Mouse (Mus musculus) hindbrain, embryonic 13.5 days (tissue): ENCODE measurements around the gene 4930470P17Rik. TPM values are rescaled to one million over a fixed set of nuclear protein-coding genes. Genes with fewer than 3 reads are reported as not detected.

Experiments used
- ATAC-seq: fragments of 200-750 bp; cut with Nextera tagmentation; 2 replicates; pipeline ENCODE4 v1.8.0; 2017; ENCODE audit warnings: moderate TSS enrichment; ENCODE audit not compliant: low FRiP score
- H3K27ac ChIP-seq: fragments of 300-500 bp; sonication (generic); 2 replicates; pipeline ENCODE4 v1.5.1; 2015; ENCODE audit warnings: inconsistent platforms, mild to moderate bottlenecking, moderate library complexity
- H3K27me3 ChIP-seq: fragments of 300-500 bp; sonication (generic); 2 replicates; pipeline ENCODE4 v1.6.1; 2015; ENCODE audit warnings: mild to moderate bottlenecking, inconsistent platforms
- H3K36me3 ChIP-seq: fragments of 300-500 bp; sonication (generic); 2 replicates; pipeline ENCODE4 v1.6.1; 2015; ENCODE audit warnings: mild to moderate bottlenecking, inconsistent platforms
- H3K4me1 ChIP-seq: fragments of 300-500 bp; sonication (generic); replicated peaks from 2 replicates; pipeline ENCODE4 v1.6.1; 2015; ENCODE audit warnings: inconsistent platforms
- H3K4me2 ChIP-seq: fragments of 300-500 bp; sonication (generic); 2 replicates; pipeline ENCODE4 v1.6.1; 2015; ENCODE audit warnings: inconsistent platforms, mild to moderate bottlenecking, moderate library complexity
- H3K4me3 ChIP-seq: fragments of 300-500 bp; sonication (generic); 2 replicates; pipeline ENCODE4 v1.5.1; 2015; ENCODE audit warnings: mild to moderate bottlenecking, inconsistent platforms
- H3K9ac ChIP-seq: fragments of 300-500 bp; sonication (generic); 2 replicates; pipeline ENCODE4 v1.6.1; 2015; ENCODE audit warnings: mild to moderate bottlenecking, inconsistent platforms
- H3K9me3 ChIP-seq: fragments of 300-500 bp; sonication (generic); 2 replicates; pipeline ENCODE4 v1.6.1; 2016; ENCODE audit warnings: inconsistent platforms
- WGBS: fragments of 180-500 bp; shearing (Covaris S2); methylation state at CpG from one replicate; pipeline ENCODE4 v1.1.7; 2015; 5-methylcytosine and 5-hydroxymethylcytosine counted together
- polyA plus RNA-seq: library from polyadenylated mRNA; unstranded; fragments of >200 nt; fragmentation: Nextera tagmentation; extraction: Ambion mirVana; gene quantifications from 2 replicates; pipeline ENCODE4 v1.2.1, GENCODE M21; 2015

The 4930470P17Rik gene
- polyA plus RNA-seq, 1 experiment from 2014 or later = not detected

- Histone ChIP-seq H3K9ac (no peak overlapping the region), H3K36me3 (no peaks in the 10 kb centered on the region), H3K4me1 (peaks cover 8% of the 10 kb centered on the region; the same call in 1 of the 2 replicates), H3K4me2 (no peak overlapping the region), H3K27ac (no peak overlapping the region), H3K9me3 (no peaks in the 10 kb centered on the region), H3K27me3 (no peaks in the 10 kb centered on the region), H3K4me3 (no peak overlapping the region)
- no peak for ATAC-seq
- 91% methylated on average over 8 of the region's 8 CpGs for WGBS
These were observed 36.8 kb downstream of the 4930470P17Rik start for GRCm38 (mm10) chr2:170564995-170565394.

GRCm38 (mm10) chr2:170563956-170564855 is 37.6 kb downstream of the 4930470P17Rik start:
- Histone ChIP-seq H3K9me3 (no peaks in the 10 kb centered on the region), H3K27ac (no peak overlapping the region), H3K36me3 (no peaks in the 10 kb centered on the region), H3K4me1 (peaks cover 8% of the 10 kb centered on the region; the same call in 1 of the 2 replicates), H3K4me2 (no peak overlapping the region), H3K27me3 (no peaks in the 10 kb centered on the region), H3K4me3 (no peak overlapping the region), H3K9ac (no peak overlapping the region)
- ATAC-seq = no peak
- 77% methylated on average over 15 of the region's 15 CpGs for WGBS

GRCm38 (mm10) chr2:170552088-170552487 is 49.7 kb downstream of the 4930470P17Rik start:
- no peak overlapping the region for H3K27ac ChIP-seq
- ATAC-seq = no peak
- 73% methylated on average over 7 of the region's 7 CpGs for WGBS
- no peak overlapping the region for H3K4me3 ChIP-seq
- no peaks in the 10 kb centered on the region for H3K36me3 ChIP-seq
- no peaks in the 10 kb centered on the region for H3K27me3 ChIP-seq
- H3K9ac ChIP-seq = no peak overlapping the region
- no peaks in the 10 kb centered on the region for H3K9me3 ChIP-seq
- no peak overlapping the region for H3K4me2 ChIP-seq
- H3K4me1 ChIP-seq = peaks cover 24% of the 10 kb centered on the region

GRCm38 (mm10) chr2:170550240-170550639 is 51.6 kb downstream of the 4930470P17Rik start:
- Histone ChIP-seq H3K4me2 (no peak overlapping the region), H3K27me3 (no peaks in the 10 kb centered on the region), H3K9ac (no peak overlapping the region), H3K9me3 (no peaks in the 10 kb centered on the region), H3K36me3 (no peaks in the 10 kb centered on the region), H3K27ac (peak overlapping the region; percentile 50; the same call in 1 of the 2 replicates), H3K4me3 (no peak overlapping the region), H3K4me1 (peaks cover 21% of the 10 kb centered on the region)
- 35% methylated on average over 5 of the region's 5 CpGs for WGBS
- peak; percentile 54; the same call in 1 of the 2 replicates for ATAC-seq

GRCm38 (mm10) chr2:170549146-170549545 is 52.7 kb downstream of the 4930470P17Rik start:
- ATAC-seq = no peak
- H3K9ac ChIP-seq = no peak overlapping the region
- no peak overlapping the region for H3K27ac ChIP-seq
- H3K4me1 ChIP-seq = peaks cover 21% of the 10 kb centered on the region
- no peak overlapping the region for H3K4me2 ChIP-seq
- no peaks in the 10 kb centered on the region for H3K27me3 ChIP-seq
- no peak overlapping the region for H3K4me3 ChIP-seq
- H3K36me3 ChIP-seq = no peaks in the 10 kb centered on the region
- 84% methylated on average over 2 of the region's 2 CpGs for WGBS
- H3K9me3 ChIP-seq = no peaks in the 10 kb centered on the region

GRCm38 (mm10) chr2:170548046-170548445 is 53.8 kb downstream of the 4930470P17Rik start:
- no peaks in the 10 kb centered on the region for H3K27me3 ChIP-seq
- no peak overlapping the region for H3K4me2 ChIP-seq
- H3K9me3 ChIP-seq = no peaks in the 10 kb centered on the region
- H3K9ac ChIP-seq = no peak overlapping the region
- WGBS = 29% methylated on average over 4 of the region's 4 CpGs
- no peak overlapping the region for H3K27ac ChIP-seq
- no peak overlapping the region for H3K4me3 ChIP-seq
- no peaks in the 10 kb centered on the region for H3K36me3 ChIP-seq
- ATAC-seq = no peak
- peaks cover 21% of the 10 kb centered on the region for H3K4me1 ChIP-seq

GRCm38 (mm10) chr2:170547526-170547925 is 54.3 kb downstream of the 4930470P17Rik start:
- 19% methylated on average over 6 of the region's 6 CpGs for WGBS
- no peaks in the 10 kb centered on the region for H3K27me3 ChIP-seq

GRCm38 (mm10) chr2:170545745-170546144 is 56.1 kb downstream of the 4930470P17Rik start:
- no peaks in the 10 kb centered on the region for H3K36me3 ChIP-seq
- no peak overlapping the region for H3K27ac ChIP-seq
- H3K4me3 ChIP-seq = no peak overlapping the region
- H3K4me2 ChIP-seq = no peak overlapping the region
- no peak for ATAC-seq
- no peaks in the 10 kb centered on the region for H3K27me3 ChIP-seq
- 57% methylated on average over 4 of the region's 4 CpGs for WGBS
- H3K9me3 ChIP-seq = no peaks in the 10 kb centered on the region
- H3K9ac ChIP-seq = no peak overlapping the region
- peaks cover 21% of the 10 kb centered on the region for H3K4me1 ChIP-seq

More at GRCm38 (mm10) chr2:170547526-170547925, 54.3 kb downstream of the 4930470P17Rik start:
- Histone ChIP-seq H3K9ac (no peak overlapping the region), H3K4me3 (no peak overlapping the region), H3K9me3 (no peaks in the 10 kb centered on the region), H3K36me3 (no peaks in the 10 kb centered on the region), H3K4me1 (peaks cover 21% of the 10 kb centered on the region), H3K4me2 (no peak overlapping the region), H3K27ac (no peak overlapping the region)
- ATAC-seq = no peak

GRCm38 (mm10) chr2:170544950-170545349 is 56.9 kb downstream of the 4930470P17Rik start:
- Histone ChIP-seq H3K4me3 (no peak overlapping the region), H3K36me3 (no peaks in the 10 kb centered on the region), H3K4me1 (peaks cover 18% of the 10 kb centered on the region), H3K4me2 (no peak overlapping the region), H3K9ac (no peak overlapping the region), H3K9me3 (no peaks in the 10 kb centered on the region), H3K27ac (no peak overlapping the region), H3K27me3 (no peaks in the 10 kb centered on the region)
- WGBS = 92% methylated on average over 7 of the region's 7 CpGs
- no peak for ATAC-seq

- 75% methylated on average over 3 of the region's 3 CpGs for WGBS
- peaks cover 13% of the 10 kb centered on the region for H3K4me1 ChIP-seq
- H3K9ac ChIP-seq = no peak overlapping the region
- no peak for ATAC-seq
- H3K4me2 ChIP-seq = no peak overlapping the region
- no peak overlapping the region for H3K4me3 ChIP-seq
- H3K27me3 ChIP-seq = no peaks in the 10 kb centered on the region
- no peaks in the 10 kb centered on the region for H3K36me3 ChIP-seq
- no peaks in the 10 kb centered on the region for H3K9me3 ChIP-seq
- H3K27ac ChIP-seq = no peak overlapping the region
These were observed 57.7 kb downstream of the 4930470P17Rik start for GRCm38 (mm10) chr2:170544159-170544558.

GRCm38 (mm10) chr2:170543625-170544024 is 58.2 kb downstream of the 4930470P17Rik start:
- Histone ChIP-seq H3K9ac (no peak overlapping the region), H3K4me1 (peaks cover 11% of the 10 kb centered on the region), H3K36me3 (no peaks in the 10 kb centered on the region), H3K27me3 (no peaks in the 10 kb centered on the region), H3K4me3 (no peak overlapping the region), H3K27ac (no peak overlapping the region), H3K4me2 (no peak overlapping the region), H3K9me3 (no peaks in the 10 kb centered on the region)
- ATAC-seq = no peak
- 89% methylated on average over 5 of the region's 5 CpGs for WGBS

- H3K27ac ChIP-seq = no peak overlapping the region
- H3K4me3 ChIP-seq = no peak overlapping the region
- no peaks in the 10 kb centered on the region for H3K4me1 ChIP-seq
- 86% methylated on average over 9 of the region's 9 CpGs for WGBS
- no peaks in the 10 kb centered on the region for H3K36me3 ChIP-seq
- ATAC-seq = no peak
- no peaks in the 10 kb centered on the region for H3K9me3 ChIP-seq
- H3K27me3 ChIP-seq = no peaks in the 10 kb centered on the region
- no peak overlapping the region for H3K9ac ChIP-seq
- no peak overlapping the region for H3K4me2 ChIP-seq
These were observed 62.6 kb downstream of the 4930470P17Rik start for GRCm38 (mm10) chr2:170539211-170539610.

GRCm38 (mm10) chr2:170535841-170536240 is 66.0 kb downstream of the 4930470P17Rik start:
- ATAC-seq = peak; percentile 52; the same call in 1 of the 2 replicates
- H3K36me3 ChIP-seq = no peaks in the 10 kb centered on the region

More at GRCm38 (mm10) chr2:170535841-170536240, 66.0 kb downstream of the 4930470P17Rik start:
- no peaks in the 10 kb centered on the region for H3K9me3 ChIP-seq
- H3K4me1 ChIP-seq = no peaks in the 10 kb centered on the region
- H3K4me3 ChIP-seq = no peak overlapping the region
- no peaks in the 10 kb centered on the region for H3K27me3 ChIP-seq
- no peak overlapping the region for H3K4me2 ChIP-seq
- H3K27ac ChIP-seq = no peak overlapping the region
- H3K9ac ChIP-seq = no peak overlapping the region
